Mouse (Mus musculus): ENCODE measurements around the gene Neu2. TPM values are rescaled to one million over a fixed set of nuclear protein-coding genes. Genes with fewer than 3 reads are reported as not detected.

Gene Neu2
- total RNA-seq, 1 experiment from 2014 or later = not detected

Other genes starting within 250 kb of the Neu2 start
- 310 and 340 TPM in 2 replicates for gene Efhd1, start 245.5 kb upstream of the Neu2 start, total RNA-seq (2021)
- 94.6 and 114 TPM in 2 replicates for gene Gigyf2, start 182.9 kb upstream of the Neu2 start, total RNA-seq (2021)
- gene Kcnj13, start 115.2 kb upstream of the Neu2 start, total RNA-seq (2021) = not detected in 2 replicates
- not detected in 2 replicates for gene Snorc, start 39.6 kb upstream of the Neu2 start, total RNA-seq (2021)
- 0.46 TPM in 1 of 2 replicates, not detected in the other for gene Ngef, start 64.0 kb downstream of the Neu2 start, total RNA-seq (2021)
- gene Inpp5d, start 110.4 kb downstream of the Neu2 start, total RNA-seq (2021) = 7.9 and 17.4 TPM in 2 replicates
- 31.7 and 39.0 TPM in 2 replicates for gene Atg16l1, start 246.0 kb downstream of the Neu2 start, total RNA-seq (2021)

Data from adrenal gland, postnatal 25 days (tissue).